Mouse (Mus musculus) kidney, adult 2 months (tissue): ENCODE data around the gene Rer1.

Source experiments
- CTCF ChIP-seq: fragments of 200-500 bp; conservative IDR thresholded peaks from 2 replicates; pipeline ENCODE4 v1.5.1; 2011; ENCODE audit warnings: low read depth, mild to moderate bottlenecking, control low read depth, low read length, moderate library complexity, mixed read lengths; ENCODE audit not compliant: insufficient read depth, insufficient read length
- POLR2A ChIP-seq: fragments of 200-500 bp; IDR thresholded peaks from one replicate; pipeline ENCODE4 v1.6.1; 2011; ENCODE audit warnings: low read depth, low read length, control low read depth

DNA sequence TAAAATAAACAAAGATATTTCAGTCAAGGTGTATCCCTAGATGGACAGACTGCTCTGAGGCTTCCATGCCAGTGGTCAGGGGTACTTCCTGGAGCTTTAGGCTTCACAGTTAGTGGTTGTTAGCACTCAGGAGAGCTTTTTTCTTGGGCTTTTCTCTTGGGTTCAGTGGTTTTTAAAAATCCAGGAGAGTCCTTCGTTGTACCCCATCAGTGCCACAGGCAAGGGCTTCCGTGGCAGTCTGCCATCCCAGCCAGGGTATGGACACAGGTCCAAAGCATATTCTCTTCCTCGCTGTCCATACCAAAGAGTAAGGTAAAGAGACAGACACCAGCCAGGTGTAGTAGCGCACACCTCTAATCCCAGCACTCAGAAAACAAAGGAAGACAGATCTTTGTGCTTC lies 4.0 kb upstream of the Rer1 start:
- TF ChIP-seq CTCF (no peak), POLR2A (no peak)
